Mouse (Mus musculus) heart, postnatal 0 days (tissue): ENCODE measurements around the gene Myo1c. TPM values are rescaled to one million over a fixed set of nuclear protein-coding genes. Genes with fewer than 3 reads are reported as not detected.

Experiments
- ATAC-seq: fragments of 200-750 bp; cut with Nextera tagmentation; 2 replicates; pipeline ENCODE4 v1.8.0; 2017; ENCODE audit warnings: low read depth, moderate number of reproducible peaks, moderate library complexity; ENCODE audit not compliant: insufficient read depth
- DNase-seq: peaks from one replicate; pipeline ENCODE4 v3.0.0-alpha.2; 2016; ENCODE audit warnings: low spot score
- H3K27ac ChIP-seq: fragments of 300-500 bp; sonication (generic); 2 replicates; pipeline ENCODE4 v1.5.1; 2014; ENCODE audit warnings: low read depth, mild to moderate bottlenecking
- H3K27me3 ChIP-seq: fragments of 300-500 bp; sonication (generic); 2 replicates; pipeline ENCODE4 v1.6.1; 2014; ENCODE audit warnings: low read length, mixed read lengths; ENCODE audit not compliant: control insufficient read depth, insufficient read depth
- H3K36me3 ChIP-seq: fragments of 300-500 bp; sonication (generic); replicated peaks from 2 replicates; pipeline ENCODE4 v1.6.1; 2014; ENCODE audit warnings: low read length, mixed read lengths; ENCODE audit not compliant: control insufficient read depth, insufficient read depth
- H3K4me1 ChIP-seq: fragments of 300-500 bp; sonication (generic); 2 replicates; pipeline ENCODE4 v1.6.1; 2014; ENCODE audit warnings: antibody characterized with exemption; ENCODE audit not compliant: control insufficient read depth, insufficient read depth
- H3K4me2 ChIP-seq: fragments of 300-500 bp; sonication (generic); 2 replicates; pipeline ENCODE4 v1.6.1; 2014; ENCODE audit warnings: low read depth, mild to moderate bottlenecking, low read length, moderate library complexity
- H3K4me3 ChIP-seq: fragments of 300-500 bp; sonication (generic); 2 replicates; pipeline ENCODE4 v1.5.1; 2014; ENCODE audit warnings: low read depth, low read length
- H3K9ac ChIP-seq: fragments of 300-500 bp; sonication (generic); replicated peaks from 2 replicates; pipeline ENCODE4 v1.6.1; 2014; ENCODE audit warnings: low read depth, low read length, mixed read lengths
- H3K9me3 ChIP-seq: fragments of 300-500 bp; sonication (generic); replicated peaks from 2 replicates; pipeline ENCODE4 v1.6.1; 2016; ENCODE audit warnings: low read length; ENCODE audit not compliant: control insufficient read depth
- CTCF ChIP-seq: IDR thresholded peaks from 2 replicates; pipeline ENCODE4 v1.5.1; 2016; ENCODE audit warnings: antibody characterized with exemption, control low read depth, low read depth
- EP300 ChIP-seq: IDR thresholded peaks from 2 replicates; pipeline ENCODE4 v1.6.1; 2016; ENCODE audit warnings: antibody characterized with exemption, low read depth
- WGBS: fragments of 180-500 bp; shearing (Covaris S2); extraction: QIAGEN DNeasy Blood & Tissue Kit; methylation state at CpG from one replicate; pipeline ENCODE4 v1.1.7; 2014; 5-methylcytosine and 5-hydroxymethylcytosine counted together
- polyA plus RNA-seq: library from polyadenylated mRNA; unstranded; fragments of >200 nt; fragmentation: Nextera tagmentation; extraction: Ambion mirVana; gene quantifications from 2 replicates; pipeline ENCODE4 v1.2.1, GENCODE M21; 2015
- total RNA-seq: library from RNA; depleted of rRNA; stranded (reverse); fragments of >200 nt; gene quantifications from 2 replicates; pipeline ENCODE4 v1.2.3, GENCODE M21; 2014; ENCODE audit warnings: low replicate concordance

Gene Myo1c
- total and polyA plus RNA-seq, 2 experiments from 2014 or later: 45.2 to 143 TPM

DNA sequence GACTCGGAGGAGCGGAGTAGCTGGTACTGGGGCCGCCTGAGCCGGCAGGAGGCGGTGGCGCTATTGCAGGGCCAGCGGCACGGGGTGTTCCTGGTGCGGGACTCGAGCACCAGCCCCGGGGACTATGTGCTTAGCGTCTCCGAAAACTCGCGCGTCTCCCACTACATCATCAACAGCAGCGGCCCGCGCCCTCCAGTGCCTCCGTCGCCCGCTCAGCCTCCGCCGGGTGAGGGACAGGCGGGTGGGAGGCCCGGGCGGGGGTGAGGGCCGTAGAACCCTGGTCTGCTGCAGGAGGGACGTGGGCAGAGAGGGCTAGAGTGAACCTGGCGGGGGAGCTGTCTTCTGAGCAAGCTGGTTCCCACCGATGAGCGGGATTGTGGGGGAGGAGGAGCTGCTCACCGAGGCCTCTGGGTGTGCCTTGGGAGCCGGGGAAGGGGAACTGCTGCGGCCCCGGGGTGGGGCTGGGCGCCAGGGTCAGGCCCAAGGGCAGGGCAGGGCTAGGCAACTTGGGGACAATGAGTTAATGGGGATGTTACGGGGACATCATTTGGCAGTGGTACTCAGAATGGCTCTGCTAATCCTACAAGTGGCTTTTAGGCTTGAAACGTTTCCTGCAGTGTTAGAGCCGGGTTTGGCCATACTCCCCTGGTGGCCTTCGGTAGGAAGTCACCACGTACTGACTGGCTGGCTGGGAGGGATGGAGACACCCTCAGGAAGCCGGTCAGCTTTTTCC, 29.3 kb downstream of the Myo1c start:
- H3K4me2 ChIP-seq: peak overlapping the region; percentile 74
- peak overlapping the region; percentile 81 for H3K4me3 ChIP-seq
- peaks cover 20% of the 10 kb centered on the region for H3K4me1 ChIP-seq
- peak overlapping the region; percentile 97 for H3K27ac ChIP-seq
- ATAC-seq (peak; percentile 67), DNase-seq (peak; percentile 82)
- no peaks in the 10 kb centered on the region for H3K27me3 ChIP-seq
- H3K9ac ChIP-seq: peak overlapping the region; percentile 96
- TF ChIP-seq EP300: no peak
- TF ChIP-seq CTCF: peak; percentile 50
- WGBS: under 1% methylated on average over 41 of the region's 43 CpGs
- H3K36me3 ChIP-seq: peaks cover 6% of the 10 kb centered on the region; the same call in 1 of the 2 replicates
- H3K9me3 ChIP-seq: no peaks in the 10 kb centered on the region

- H3K4me2 ChIP-seq: no peak overlapping the region
- H3K27me3 ChIP-seq: no peaks in the 10 kb centered on the region
- H3K27ac ChIP-seq: no peak overlapping the region
- DNase-seq (no peak), ATAC-seq (no peak)
- H3K9me3 ChIP-seq: no peaks in the 10 kb centered on the region
- H3K9ac ChIP-seq: no peak overlapping the region
- peaks cover 34% of the 10 kb centered on the region for H3K4me1 ChIP-seq
- WGBS: 92% methylated on average over 5 of the region's 5 CpGs
- TF ChIP-seq CTCF (no peak), EP300 (no peak)
- peaks cover 9% of the 10 kb centered on the region; the same call in 1 of the 2 replicates for H3K36me3 ChIP-seq
- H3K4me3 ChIP-seq: no peak overlapping the region
Observed at GRCm38 (mm10) chr11:75684462-75684861, 34.2 kb downstream of the Myo1c start.

GRCm38 (mm10) chr11:75684956-75685355, 34.7 kb downstream of the Myo1c start:
- peaks cover 34% of the 10 kb centered on the region for H3K4me1 ChIP-seq
- WGBS: 59% methylated on average over 2 of the region's 2 CpGs
- no peak for TF ChIP-seq CTCF
- TF ChIP-seq EP300: no peak
- H3K4me2 ChIP-seq: no peak overlapping the region
- H3K4me3 ChIP-seq: no peak overlapping the region
- peaks cover 9% of the 10 kb centered on the region; the same call in 1 of the 2 replicates for H3K36me3 ChIP-seq
- DNase-seq (no peak), ATAC-seq (no peak)
- no peak overlapping the region; the same call in 1 of the 2 replicates for H3K9ac ChIP-seq
- no peaks in the 10 kb centered on the region for H3K27me3 ChIP-seq
- H3K9me3 ChIP-seq: no peaks in the 10 kb centered on the region
- no peak overlapping the region for H3K27ac ChIP-seq

- TF ChIP-seq EP300 (no peak), CTCF (no peak)
- Histone ChIP-seq H3K4me2 (no peak overlapping the region), H3K4me3 (no peak overlapping the region), H3K9ac (no peak overlapping the region), H3K4me1 (peaks cover 18% of the 10 kb centered on the region), H3K27me3 (no peaks in the 10 kb centered on the region), H3K36me3 (peaks cover 20% of the 10 kb centered on the region), H3K27ac (0 out of 2 replicates have a peak overlapping the region, but pooled peaks have one; percentile 26), H3K9me3 (no peaks in the 10 kb centered on the region)
- DNase-seq (no peak), ATAC-seq (no peak)
- WGBS: 48% methylated on average over 2 of the region's 2 CpGs
Observed at GRCm38 (mm10) chr11:75687343-75687993, 37.2 kb downstream of the Myo1c start.

DNA sequence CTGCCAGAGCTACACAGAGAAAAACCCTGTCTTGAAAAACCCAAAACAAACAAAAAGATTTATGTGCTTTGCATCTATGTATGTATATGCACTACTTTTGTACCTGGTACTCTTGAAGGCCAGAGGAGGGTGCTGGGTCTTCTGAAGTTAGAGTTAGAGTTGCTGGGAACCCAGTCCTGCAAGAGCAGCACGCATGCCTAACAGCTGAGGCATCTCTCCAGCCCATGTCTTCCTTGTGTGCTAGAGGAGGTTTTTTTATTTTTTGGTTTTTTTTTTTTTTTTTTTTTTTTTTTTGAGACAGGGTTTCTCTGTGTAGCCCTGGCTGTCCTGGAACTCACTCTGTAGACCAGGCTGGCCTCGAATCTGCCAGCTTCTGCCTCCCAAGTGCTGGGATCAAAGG, 37.8 kb downstream of the Myo1c start:
- Histone ChIP-seq H3K9me3 (no peaks in the 10 kb centered on the region), H3K4me2 (no peak overlapping the region), H3K4me3 (no peak overlapping the region), H3K27ac (0 out of 2 replicates have a peak overlapping the region, but pooled peaks have one; percentile 26), H3K27me3 (no peaks in the 10 kb centered on the region), H3K9ac (no peak overlapping the region), H3K4me1 (peaks cover 18% of the 10 kb centered on the region), H3K36me3 (peaks cover 25% of the 10 kb centered on the region)
- TF ChIP-seq CTCF (no peak), EP300 (no peak)
- DNase-seq (no peak), ATAC-seq (no peak)
- WGBS: 80% methylated on average over 2 of the region's 2 CpGs
